Mouse (Mus musculus): Measurements from ENCODE around the gene Chrm5.

DNA sequence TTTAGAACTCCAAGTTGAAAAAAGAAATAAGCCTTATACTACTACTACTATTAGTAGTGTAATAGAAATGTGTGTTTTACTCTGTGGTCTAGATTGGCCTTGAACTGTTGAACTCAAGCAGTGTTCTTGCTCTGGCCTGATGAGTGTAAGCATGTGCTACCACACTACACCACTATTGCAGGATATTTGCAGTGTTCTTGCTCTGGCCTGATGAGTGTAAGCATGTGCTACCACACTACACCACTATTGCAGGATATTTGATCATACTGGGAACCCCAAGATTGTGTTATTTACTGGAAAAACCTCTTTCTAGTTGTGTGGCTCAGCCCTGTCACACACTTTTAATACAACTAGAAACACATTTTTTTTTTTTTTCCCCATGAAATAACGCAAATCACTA is 26.9 kb upstream of the Chrm5 start:
- TF ChIP-seq POLR2A (IDR thresholded peaks at IDR 0.05; ENCODE audit: insufficient read depth, low read depth, low read length) (no peak), CTCF (IDR thresholded peaks at IDR 0.05) (no peak)

All from heart, adult 2 months (tissue).